Mouse (Mus musculus): ENCODE data around the gene Nutf2. TPM values are rescaled to one million over a fixed set of nuclear protein-coding genes. Genes with fewer than 3 reads are reported as not detected.

Gene Nutf2
- total RNA-seq, 2 experiments from 2014 or later = 120 to 185 TPM

DNA sequence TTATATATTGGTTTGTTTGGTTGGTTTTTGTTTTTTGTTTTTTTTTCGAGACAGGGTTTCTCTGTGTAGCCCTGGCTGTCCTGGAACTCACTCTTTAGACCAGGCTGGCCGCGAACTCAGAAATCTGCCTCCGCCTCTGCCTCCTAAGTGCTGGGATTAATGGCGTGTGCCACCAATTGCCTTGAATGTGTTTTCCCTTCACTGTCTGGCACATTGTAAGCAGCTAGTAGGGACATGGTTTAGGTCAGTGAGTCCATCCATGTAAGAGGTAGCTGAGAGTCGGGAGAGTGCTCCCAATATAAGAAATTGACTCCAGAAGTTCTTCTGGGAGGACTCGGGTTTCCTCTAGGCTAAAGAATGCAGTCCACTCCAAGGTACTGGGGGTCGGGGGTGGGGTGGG is 6.1 kb upstream of the Nutf2 start:
- no peak for ATAC-seq (replicated peaks; ENCODE audit: poor library complexity, severe bottlenecking)

DNA sequence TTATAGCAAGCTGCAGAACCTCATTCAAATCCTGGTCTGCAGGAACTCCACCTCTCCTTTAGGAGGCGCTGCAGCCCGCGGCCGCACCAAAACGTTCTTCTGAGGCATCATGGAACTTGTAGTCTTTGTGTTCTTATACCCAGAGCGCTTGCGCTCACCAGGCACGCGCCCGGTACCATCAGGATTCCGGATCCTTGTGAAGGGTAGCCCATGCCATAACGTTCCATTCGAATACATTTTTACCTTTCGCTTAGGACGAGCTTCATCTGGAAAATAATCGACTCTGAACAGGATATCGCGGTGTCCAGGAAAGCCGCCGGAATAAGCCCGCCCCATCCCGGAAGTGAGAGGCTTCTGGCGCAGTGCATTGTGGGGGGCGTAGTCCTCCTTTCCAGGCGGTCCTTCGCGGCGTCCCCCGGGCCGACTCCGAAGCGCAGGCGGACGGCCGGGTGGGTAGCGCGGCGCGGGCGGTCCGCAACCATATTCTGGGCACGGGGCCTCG is 5.6 kb upstream of the Nutf2 start, which contains the start of gene Thap11:
TSS of gene Thap11 (plus strand) at position 418 of the 502 bp plus-strand sequence.
- peak; percentile 61 for ATAC-seq (replicated peaks; ENCODE audit: poor library complexity, severe bottlenecking)

DNA sequence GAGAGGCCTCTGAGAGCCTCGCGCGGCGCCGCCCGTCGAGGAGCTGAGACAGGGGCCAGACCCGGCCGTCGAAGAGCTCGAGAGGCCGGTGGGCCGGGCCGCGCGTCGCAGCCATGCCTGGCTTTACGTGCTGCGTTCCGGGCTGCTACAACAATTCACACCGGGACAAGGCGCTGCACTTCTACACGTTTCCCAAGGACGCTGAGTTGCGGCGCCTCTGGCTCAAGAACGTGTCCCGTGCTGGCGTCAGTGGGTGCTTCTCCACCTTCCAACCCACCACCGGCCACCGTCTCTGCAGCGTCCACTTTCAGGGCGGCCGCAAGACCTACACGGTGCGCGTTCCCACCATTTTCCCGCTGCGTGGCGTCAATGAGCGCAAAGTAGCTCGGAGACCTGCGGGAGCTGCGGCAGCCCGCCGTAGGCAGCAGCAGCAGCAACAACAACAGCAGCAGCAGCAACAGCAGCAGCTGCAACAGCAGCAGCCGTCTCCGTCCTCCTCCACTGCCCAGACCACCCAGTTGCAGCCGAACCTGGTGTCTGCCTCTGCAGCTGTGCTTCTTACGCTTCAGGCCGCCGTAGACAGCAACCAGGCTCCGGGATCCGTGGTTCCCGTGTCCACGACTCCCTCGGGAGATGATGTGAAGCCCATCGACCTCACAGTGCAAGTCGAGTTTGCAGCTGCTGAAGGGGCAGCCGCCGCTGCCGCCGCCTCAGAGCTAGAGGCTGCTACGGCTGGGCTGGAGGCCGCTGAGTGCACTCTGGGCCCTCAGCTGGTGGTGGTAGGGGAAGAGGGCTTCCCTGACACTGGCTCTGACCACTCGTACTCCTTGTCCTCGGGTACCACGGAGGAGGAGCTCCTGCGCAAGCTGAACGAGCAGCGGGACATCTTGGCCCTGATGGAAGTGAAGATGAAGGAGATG is 4.9 kb upstream of the Nutf2 start:
- no peak for ATAC-seq (replicated peaks; ENCODE audit: poor library complexity, severe bottlenecking)

DNA sequence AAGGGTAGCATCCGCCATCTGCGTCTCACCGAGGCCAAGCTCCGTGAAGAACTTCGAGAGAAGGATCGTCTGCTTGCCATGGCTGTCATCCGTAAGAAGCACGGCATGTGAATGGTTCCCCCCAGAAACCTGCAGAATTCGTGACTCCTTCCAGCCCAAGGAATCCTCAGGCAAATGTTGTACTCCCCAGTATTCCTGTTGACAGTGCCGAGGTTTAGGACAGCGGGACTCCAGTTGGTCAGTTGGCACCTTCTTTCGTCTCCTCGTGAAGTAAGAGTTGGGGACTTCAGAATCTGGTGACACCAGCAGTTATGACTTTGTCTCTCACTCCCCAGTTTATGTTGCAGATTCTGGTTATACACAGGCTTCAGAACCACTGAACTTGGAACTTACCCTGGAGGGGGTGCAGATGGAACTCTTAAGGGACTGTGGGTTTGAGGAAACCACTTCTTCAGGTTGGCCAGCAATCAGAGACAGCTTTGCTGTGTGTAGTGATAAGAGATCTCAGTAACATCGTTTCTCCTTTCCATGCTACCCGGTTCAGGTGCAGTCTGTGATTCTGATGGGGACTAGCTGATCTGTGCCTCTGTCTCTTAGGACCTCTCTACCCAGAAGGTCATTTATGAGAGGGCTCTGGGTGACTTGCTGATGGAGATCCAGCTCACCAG is 4.1 kb upstream of the Nutf2 start:
- ATAC-seq (replicated peaks; ENCODE audit: poor library complexity, severe bottlenecking) = no peak

DNA sequence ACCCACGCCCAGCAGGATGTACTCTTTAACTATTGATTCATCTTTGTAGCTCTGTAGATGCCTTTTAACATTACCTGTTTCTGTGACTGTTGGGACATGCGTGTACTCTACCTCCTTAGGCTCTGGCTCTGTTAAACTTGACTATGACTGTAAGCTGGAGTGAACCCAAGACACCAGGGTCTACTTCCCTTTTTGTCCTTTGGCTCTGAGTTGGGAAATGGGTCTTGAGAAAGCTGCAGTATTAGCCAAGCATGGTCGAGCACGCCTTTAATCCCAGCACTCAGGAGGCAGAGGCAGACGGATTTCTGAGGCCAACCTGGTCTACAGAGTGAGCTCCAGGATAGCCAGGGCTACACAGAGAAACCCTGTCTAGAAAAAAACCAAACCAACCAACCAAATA is 1.9 kb upstream of the Nutf2 start:
- peak; percentile 48 for ATAC-seq (replicated peaks; ENCODE audit: poor library complexity, severe bottlenecking)

DNA sequence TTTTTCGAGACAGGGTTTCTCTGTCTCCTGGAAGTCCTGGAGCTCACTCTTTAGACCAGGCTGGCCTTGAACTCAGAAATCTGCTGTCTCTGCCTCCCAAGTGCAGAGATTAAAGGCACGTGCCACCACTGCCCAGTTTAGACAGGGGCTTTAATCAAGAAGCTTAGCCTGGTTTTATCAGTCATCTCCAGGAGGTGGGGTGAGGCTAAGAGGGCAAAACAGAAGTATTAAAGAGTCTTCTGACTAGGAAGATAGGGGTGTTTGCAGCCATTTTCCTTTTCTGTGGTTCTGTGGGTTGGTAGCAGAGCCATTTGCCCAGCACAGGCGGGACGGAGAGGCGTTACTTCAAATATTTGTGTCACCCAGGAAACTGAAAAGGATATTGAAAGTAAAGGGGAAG is 1.1 kb upstream of the Nutf2 start:
- ATAC-seq (replicated peaks; ENCODE audit: poor library complexity, severe bottlenecking) = no peak

DNA sequence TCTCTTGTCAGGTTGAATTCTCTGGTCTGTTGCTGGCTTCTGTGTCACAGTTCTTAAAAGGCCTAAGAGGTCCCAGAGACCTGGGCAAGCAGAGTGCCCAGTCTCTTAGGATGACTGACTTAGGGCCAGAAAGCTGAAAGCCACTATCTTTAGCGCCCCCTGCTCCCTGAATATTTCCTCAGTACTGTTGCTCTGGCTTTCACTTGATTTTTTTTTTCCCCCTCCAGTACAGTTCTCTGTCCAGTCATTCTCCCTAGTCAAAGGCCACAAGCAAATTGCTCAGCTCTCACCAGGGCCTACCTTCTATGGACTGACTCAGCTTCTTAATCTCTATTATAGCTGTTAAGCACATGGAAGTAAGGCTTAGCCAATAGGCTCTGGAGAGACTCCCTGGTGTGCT is 1.6 kb downstream of the Nutf2 start:
- ATAC-seq (replicated peaks; ENCODE audit: poor library complexity, severe bottlenecking) = no peak

DNA sequence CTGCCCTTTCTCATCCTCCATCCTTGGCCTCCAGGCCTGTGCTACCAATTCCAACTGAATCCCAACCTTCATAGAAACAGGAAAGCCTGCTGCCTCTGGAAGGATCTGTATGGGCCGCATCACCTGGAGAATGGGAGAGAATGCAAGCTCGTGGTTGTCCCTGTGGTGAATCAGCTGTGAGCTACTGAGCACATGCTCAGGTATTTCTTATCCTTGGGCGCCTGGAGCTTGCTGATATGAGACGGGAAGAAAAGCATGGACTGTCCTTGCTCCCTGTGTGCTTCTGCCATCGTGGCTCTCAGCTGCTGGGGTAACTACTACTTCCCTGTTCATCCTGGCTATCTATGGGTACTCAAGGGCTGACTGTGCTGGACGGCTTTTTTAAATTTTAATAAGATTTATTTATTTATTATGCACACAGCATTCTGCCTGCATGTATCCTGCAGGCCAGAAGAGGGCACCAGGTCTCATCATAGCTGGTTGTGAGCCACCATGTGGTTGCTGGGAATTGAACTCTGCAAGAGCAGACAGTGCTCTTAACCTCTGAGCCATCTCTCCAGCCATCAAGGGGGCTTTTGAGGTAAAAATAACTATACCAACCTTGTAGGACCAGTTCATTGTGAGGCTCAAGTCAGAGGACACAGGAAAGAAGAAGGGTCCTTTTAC is 6.1 kb downstream of the Nutf2 start:
- no peak for ATAC-seq (replicated peaks; ENCODE audit: poor library complexity, severe bottlenecking)

DNA sequence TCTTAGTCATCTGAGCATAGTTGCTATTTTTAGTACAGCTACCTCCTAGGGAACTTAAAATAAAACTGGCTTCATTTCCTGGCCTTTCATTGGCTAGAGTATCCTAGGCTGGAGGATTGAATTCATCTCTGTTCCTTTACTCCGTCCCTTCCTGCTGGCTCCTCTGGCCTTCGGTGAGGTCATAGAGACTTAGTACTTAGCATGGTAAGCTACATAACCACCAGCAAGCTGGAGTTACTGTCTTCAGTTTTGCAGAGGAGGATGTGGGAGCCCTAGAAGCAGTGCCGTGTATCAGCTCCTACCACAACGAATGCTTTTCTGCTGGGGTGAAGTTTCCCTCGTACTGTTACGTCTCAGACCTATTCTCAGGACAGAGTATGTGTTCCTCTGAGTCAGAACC is 13.9 kb downstream of the Nutf2 start:
- no peak for ATAC-seq (replicated peaks; ENCODE audit: poor library complexity, severe bottlenecking)

DNA sequence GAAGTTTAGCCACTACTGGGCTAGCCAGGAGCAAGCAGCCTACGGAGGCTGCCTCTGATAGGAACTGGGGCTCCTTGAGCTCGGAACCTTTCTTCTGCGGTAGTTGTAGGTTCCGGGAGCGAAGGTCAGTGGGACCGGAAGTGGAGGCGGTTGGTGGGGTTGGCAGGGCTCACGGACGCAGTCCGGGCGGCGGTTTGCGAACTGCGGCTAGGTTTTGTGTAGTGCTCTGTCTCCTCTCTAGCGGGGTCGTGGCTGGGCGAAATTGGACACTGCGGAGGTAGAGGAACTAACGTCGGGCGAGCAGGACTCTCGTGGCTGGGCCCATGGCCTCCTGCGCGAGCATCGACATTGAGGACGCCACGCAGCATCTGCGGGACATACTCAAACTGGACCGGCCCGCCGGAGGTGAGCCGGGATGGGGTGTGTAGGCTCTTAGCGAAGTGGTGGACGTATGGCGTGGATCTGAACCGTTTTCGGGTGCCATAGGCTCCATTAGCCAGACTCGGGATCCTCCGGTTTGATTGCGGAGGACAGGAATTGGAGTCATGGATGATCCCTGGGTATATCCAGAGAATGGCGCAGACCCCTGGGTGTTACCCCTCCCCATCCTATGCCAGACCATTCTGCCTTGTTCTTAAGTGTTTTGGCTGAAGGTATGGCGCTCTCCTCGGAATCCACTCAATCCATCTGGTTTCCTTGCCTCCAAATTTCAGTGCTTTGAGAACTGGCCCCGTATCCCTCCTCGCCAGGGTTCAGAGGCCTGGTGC is 20.6 kb downstream of the Nutf2 start, which contains the start of gene Edc4:
TSS of gene Edc4 (plus strand) at position 128 of the 767 bp plus-strand sequence.
- peak; percentile 98 for ATAC-seq (replicated peaks; ENCODE audit: poor library complexity, severe bottlenecking)

DNA sequence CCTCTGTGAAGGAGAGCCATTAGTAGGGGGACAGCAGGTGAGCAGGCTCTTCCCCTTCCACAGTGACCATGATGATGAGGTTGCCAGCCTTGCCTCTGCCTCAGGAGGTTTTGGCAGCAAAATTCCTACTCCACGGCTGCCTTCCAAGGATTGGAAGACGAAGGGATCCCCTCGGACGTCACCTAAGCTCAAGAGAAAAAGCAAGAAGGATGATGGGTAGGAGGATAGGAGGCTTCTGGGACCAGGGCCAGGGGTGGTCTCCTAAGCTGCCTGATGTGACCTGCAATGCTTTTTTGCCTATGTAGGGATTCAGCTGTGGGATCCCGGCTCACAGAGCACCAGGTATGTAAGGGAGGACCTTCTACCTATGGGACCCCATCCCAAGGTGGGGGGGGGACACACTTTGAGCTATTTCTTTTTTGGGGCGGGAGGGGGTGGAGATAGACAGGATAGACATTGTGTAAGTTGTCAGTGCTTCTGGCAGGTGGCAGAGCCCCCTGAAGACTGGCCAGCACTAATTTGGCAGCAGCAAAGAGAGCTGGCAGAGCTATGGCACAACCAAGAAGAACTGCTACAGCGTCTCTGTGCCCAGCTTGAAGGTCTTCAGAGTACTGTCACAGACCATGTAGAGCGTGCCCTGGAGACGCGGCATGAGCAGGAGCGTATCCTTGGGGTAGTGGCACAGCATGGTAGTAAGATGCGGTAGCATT is 29.5 kb downstream of the Nutf2 start:
- ATAC-seq (replicated peaks; ENCODE audit: poor library complexity, severe bottlenecking) = no peak

DNA sequence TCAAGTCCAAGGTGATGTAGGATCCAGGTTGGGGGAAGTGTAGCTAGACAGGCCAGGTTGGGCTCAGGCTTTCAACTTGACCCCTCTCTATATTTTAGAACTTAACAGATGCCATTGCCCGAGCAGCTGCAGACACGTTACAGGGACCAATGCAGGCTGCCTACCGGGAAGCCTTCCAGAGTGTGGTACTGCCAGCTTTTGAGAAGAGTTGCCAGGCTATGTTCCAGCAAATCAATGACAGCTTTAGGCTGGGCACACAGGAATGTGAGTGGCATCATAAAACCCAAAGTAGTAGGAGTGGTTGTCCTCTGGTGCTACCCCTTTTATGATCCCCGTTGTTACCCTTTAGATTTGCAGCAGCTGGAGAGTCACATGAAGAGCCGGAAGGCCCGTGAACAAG is 30.5 kb downstream of the Nutf2 start:
- ATAC-seq (replicated peaks; ENCODE audit: poor library complexity, severe bottlenecking) = no peak

DNA sequence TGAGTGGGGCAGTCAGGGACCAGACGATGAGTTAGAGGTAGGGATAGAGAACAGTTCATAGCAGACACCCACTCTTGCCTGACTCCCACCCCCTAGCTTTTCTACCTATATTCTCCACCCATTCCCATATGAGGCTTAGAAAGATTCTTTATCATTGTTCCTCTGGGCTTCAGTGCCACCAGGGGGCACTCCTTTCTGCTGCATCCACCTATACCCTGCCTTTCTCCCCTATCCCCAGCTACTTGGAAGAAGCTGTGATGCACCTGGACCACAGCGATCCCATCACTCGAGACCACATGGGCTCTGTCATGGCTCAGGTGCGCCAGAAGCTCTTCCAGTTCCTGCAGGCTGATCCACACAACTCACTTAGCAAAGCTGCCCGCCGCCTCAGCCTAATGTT is 32.1 kb downstream of the Nutf2 start:
- ATAC-seq (replicated peaks; ENCODE audit: poor library complexity, severe bottlenecking) = peak; percentile 40

DNA sequence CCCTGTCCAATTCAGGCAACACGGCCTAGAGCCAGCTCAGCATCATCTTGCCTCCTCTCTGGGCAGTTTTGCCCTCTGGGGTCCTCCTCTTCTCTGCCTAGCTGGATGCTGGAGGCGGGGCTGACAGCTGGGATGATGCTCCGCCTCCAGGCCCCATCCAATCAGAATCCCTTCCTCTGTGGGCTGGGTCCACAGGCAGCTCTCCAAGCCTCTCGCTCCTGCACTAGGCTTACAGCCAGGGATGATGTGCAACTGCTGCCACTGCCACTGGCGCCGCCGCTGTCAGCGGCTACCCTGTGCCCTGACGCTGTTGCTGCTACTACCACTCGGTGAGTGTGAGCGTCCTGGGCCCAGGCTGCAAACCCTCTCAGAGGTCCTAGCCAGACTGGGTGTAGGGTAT is 33.0 kb downstream of the Nutf2 start, which contains the start of gene Nrn1l:
TSS of gene Nrn1l (plus strand) at position 229 of the 400 bp plus-strand sequence.
- ATAC-seq (replicated peaks; ENCODE audit: poor library complexity, severe bottlenecking) = peak; percentile 82

DNA sequence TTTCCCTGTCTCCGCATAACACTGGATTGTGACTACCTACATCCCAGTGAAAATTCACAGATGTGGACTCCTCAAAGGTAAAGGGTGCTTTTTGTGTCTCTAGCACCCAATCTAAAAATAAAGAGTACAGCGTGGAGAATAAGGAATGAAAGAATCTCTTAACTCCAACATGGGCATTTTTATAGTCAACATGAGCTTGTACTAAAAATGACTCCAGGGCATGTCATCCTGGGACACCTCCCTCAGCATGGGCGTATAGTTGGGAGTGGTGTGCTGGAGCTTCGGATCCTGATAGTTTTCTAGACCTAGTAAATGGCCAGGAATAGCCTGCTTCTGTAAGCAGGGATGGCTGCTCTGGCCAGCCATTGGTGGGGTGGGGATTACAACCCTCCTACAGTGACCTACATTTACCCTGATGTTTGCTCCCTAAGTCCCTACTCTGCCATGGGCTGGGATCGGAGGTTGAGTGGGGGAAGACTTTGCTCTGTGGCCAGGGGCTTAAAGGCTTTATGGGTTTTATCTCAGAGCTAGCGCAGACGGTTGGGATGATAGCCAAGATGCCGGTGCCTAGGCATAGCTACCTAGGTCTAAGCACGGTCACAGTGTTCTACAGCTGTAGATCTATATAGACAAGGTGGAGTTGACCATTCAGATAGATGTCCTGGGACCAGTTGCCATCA is 37.6 kb downstream of the Nutf2 start:
- no peak for ATAC-seq (replicated peaks; ENCODE audit: poor library complexity, severe bottlenecking)

DNA sequence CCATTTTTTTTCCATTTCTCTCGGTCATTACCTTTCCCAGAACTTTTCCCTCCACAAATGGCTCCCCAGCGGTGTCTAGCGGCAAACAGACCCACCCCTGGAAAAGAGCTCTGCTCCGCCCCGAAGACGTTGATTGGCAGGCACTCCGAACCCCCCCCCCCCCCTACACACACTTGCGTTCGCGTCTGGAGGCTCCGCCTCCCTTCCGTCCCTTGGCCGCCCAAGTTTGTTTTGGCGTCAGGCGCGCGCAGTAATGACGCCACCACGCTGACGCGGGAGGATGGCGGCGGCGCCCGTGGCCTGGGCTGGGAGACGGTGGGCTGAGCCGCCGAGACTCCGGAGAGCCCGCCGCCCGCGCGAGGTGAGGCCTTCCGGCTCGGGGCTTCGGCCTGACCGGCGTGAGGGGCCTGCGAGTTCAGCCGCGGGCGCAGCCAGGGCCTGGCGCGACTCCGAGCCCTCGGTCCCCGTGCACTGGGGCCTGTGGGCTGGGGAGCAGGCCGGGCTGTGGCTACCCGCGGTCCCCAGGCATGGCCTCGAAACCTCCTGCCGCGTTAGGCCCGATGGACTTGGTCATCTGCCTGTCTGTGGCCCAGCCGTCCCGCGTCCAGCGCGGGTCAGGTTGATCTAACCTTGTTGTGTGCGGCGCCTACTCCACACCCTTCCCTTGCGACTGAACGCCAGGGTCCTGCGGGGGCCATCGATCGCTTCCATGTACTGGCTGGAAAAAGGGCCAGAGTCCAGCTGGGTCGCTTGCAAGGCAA is 40.0 kb downstream of the Nutf2 start, which contains the start of gene Pskh1:
TSS of gene Pskh1 (plus strand) at position 262 of the 761 bp plus-strand sequence.
- ATAC-seq (replicated peaks; ENCODE audit: poor library complexity, severe bottlenecking) = peak; percentile 97

DNA sequence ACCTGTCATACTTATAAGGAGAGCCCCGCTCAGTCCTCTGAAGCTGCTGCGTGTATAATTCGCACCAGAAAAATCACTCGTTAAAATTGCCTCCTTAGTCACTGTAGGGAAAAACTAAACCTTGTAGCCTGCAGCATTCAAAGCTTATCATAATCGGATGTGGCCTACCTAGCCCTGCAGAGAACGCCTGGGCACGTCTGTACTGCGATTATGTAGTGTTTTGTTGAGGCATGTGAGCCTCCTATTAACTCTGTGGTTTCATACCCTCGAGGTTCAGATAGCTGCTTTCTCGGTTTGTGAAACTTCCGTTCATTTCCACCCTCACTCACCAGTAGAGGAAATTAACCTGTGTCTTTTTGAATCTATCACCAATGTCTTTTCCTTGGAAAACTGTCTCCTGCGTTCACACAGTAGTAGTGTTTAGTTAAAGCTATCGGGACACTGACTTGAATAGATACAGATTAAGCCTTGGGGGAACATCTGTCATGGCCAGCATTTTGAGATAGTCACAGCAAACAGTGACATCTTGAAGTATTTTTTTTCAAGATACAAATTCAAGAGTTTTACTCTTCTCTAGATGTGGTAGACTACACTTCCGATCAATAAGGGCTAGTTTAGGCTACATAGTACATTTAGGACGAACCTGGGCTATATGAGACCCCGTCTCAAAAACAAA is 40.7 kb downstream of the Nutf2 start:
- peak; percentile 54 for ATAC-seq (replicated peaks; ENCODE audit: poor library complexity, severe bottlenecking)

Data from granulocyte monocyte progenitor cell, adult 5-6 weeks (primary cell).